Mouse (Mus musculus) right cerebral cortex, adult 18-20 months (tissue): ENCODE data around the gene Mta2.
A peak's percentile ranks its signal among the peaks of the same experiment; 100 is the strongest.
"Not testable (repeated sequence)": the region's sequence is repeated elsewhere in the genome, so short reads cannot be mapped to it uniquely, and the experiment has no call there.

Experiments used
- DNase-seq: peaks from one replicate; pipeline ENCODE4 v3.0.0; 2022; ENCODE audit warnings: mixed read lengths

Gene Mta2

GRCm38 (mm10) chr19:8941515-8942217 is at the start of gene Mta2:
Gene Mta2, plus strand, starts transcription at chr19:8941875.
- DNase-seq: peak; percentile 94

- peak; percentile 86 for DNase-seq
These were observed 48.6 kb upstream of the Mta2 start, which contains the start of gene Ints5 for GRCm38 (mm10) chr19:8892829-8893766. Gene Ints5, plus strand, starts transcription at chr19:8893005.

GRCm38 (mm10) chr19:8895397-8895960 is 46.2 kb upstream of the Mta2 start:
- DNase-seq: no peak

- not testable (repeated sequence) for DNase-seq
These were observed 45.4 kb upstream of the Mta2 start for GRCm38 (mm10) chr19:8896231-8896630.

DNA sequence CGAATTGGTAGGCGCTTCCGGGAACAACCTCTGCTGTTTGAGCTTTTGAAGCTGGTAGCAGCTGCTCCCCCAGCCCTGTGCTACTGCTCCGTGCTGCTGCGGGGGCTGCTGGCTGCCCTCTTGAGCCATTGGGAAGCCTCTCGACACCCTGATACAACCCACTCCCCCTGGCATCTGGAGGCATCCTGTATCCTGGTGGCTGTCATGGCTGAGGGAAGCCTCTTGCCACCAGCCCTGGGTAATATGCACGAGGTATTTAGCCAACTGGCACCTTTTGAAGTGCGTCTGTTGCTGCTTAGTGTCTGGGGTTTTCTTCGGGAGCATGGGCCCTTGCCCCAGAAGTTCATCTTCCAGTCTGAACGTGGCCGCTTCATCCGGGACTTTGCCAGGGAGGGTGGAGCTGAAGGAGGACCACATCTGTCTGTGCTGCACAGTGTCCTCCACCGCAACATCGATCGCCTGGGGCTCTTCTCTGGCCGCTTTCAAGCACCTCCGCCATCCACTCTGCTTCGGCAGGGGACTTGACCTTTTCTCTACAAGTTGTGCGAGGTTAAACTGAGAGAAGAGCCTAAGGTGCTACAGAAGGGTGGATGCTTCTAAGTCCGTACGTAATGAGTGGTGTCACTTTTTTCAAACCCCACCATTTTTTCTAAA is 44.3 kb upstream of the Mta2 start:
- DNase-seq: peak; percentile 30

- DNase-seq: peak; percentile 98
These were observed 43.7 kb upstream of the Mta2 start, which contains the start of gene Ganab for GRCm38 (mm10) chr19:8897865-8898495. Gene Ganab, plus strand, starts transcription at chr19:8898071.

DNA sequence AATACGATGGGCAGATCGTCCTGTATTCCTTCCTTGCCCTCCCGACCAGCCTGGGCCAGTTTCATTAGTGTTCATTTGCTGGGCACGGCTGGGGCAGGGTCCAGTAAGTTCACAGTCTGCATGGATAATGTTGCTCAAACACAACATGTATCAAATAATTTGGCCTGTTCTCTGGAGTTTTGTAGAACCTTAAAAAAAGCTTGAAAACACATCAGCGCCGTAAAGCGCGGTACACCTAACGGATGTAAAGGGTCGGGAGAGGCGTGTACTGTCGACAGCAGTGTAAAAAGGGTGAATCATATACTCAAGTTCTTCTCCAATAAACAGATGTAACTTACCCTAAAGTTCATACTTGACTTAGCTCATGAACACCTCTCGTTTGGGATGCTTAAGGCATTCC is 43.1 kb upstream of the Mta2 start:
- no peak for DNase-seq

GRCm38 (mm10) chr19:8899079-8899478 is 42.6 kb upstream of the Mta2 start:
- DNase-seq: no peak

DNA sequence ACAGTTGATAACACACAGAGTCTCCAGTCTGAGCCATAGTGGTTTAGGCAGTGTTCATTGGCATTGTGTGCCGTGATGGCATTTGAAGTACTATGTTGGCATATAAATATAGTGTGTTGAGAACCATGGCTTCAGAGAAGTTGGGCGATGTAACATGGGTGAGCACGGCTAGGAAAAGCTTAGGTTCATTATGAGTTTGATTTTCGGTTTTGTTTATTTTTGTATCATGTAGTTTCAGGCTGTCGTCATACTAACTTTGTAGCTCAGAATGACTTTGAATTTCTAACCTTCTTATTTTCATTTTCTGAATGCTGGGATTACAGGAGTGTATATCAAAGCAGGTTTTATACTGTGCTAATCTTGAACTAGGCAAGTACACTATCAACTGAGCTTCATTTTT is 38.3 kb upstream of the Mta2 start:
- DNase-seq: no peak

GRCm38 (mm10) chr19:8908531-8908930 is 33.1 kb upstream of the Mta2 start:
- DNase-seq: no peak

GRCm38 (mm10) chr19:8911810-8912209 is 29.9 kb upstream of the Mta2 start:
- peak; percentile 60 for DNase-seq

- DNase-seq: peak; percentile 57
These were observed 27.5 kb upstream of the Mta2 start for GRCm38 (mm10) chr19:8914212-8914611.

GRCm38 (mm10) chr19:8919000-8919399 is 22.7 kb upstream of the Mta2 start:
- no peak for DNase-seq

DNA sequence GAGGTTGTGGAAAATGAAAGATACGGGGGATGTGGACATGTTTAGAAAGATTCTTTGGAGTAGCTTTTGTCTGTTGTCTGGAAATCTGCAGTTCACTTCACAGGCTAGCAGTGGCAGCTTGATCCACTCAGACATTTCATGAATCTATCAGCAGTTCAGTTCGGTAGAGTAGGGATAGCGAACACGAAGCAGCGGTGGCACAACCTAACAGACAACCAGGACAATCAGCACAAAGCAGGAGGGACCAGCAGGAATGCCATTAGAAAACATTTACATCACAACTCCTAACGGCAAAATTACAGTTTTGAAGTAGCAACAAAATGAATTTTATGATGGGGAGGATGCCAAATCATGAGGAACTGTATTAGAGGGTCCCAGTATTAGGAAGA is 22.0 kb upstream of the Mta2 start:
- no peak for DNase-seq

DNA sequence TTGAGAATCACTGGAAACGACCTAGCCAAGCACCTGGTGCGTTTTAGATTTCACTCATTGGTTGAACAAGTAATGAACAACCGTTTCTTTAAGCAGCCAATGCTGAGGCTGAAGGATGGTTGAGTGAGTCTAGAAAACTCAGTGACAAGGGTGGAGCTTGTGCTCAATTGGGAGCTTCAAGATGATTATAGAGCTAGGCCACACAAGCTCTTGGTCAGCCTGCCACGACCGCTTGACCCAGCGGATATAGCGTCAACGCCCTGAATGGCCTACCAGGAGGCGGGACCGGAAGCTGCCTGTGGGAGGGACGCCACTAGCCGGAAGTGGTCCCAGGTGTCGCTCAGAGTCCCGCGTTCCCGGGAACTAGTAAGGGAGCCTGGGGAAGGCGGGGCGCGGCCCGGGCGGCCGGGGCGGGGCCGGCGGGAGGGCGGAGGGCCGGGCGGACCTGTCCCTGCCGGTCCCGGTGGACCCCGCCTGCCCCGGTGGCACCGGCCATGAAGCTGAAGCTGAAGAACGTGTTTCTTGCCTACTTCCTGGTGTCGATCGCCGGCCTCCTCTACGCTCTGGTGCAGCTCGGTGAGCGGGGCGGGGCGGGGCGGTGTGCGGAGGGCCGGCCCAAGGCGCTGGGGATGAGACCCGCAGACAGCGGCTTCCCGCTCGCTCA is 21.5 kb upstream of the Mta2 start, which contains the start of gene B3gat3:
TSS of gene B3gat3 (plus strand) at position 302 of the 664 bp plus-strand sequence.
- DNase-seq: peak; percentile 96

DNA sequence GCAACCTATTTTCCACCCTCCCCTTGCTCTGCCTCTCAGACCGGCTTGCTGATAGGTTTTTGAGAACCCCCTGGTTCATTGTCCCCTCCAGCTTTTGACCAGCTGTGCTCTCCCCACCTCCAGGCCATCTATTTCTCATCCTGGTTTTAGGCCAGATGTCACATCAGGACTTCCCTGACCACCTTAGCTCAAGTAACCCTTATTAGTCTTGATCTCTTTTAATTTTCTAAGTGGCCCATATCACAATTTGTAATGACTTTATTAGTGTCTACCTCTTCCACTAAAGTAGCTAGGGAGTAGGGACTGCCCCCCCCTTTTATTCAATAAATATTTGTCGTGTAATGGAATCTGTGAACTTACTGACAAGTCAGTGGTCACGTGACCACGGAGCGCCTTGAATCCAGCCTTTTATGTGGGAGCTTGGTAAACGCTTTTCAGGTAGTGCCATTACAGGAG is 20.8 kb upstream of the Mta2 start:
- DNase-seq: no peak

GRCm38 (mm10) chr19:8921741-8922140 is 19.9 kb upstream of the Mta2 start:
- DNase-seq: no peak

DNA sequence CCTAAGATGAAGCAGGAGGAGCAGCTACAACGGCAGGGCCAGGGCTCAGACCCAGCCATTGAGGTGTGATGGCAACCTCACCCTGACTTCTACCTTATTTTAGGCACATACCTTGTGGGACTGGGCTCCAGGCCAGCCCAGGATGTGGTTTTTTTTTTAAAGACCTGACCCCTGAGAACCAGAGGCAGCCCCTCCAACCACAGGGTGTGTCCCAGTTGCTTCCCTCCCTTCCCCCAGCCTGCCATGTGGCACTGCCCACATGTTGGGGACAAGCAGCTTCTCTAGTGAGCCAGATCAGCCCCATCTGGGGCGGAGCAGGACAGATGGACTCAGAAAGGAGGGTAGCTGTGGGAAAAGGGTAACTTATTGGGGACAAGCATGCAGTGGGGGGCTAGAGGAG is 14.9 kb upstream of the Mta2 start:
- peak; percentile 25 for DNase-seq

- DNase-seq: no peak
These were observed 13.7 kb upstream of the Mta2 start for GRCm38 (mm10) chr19:8927891-8928525.

DNA sequence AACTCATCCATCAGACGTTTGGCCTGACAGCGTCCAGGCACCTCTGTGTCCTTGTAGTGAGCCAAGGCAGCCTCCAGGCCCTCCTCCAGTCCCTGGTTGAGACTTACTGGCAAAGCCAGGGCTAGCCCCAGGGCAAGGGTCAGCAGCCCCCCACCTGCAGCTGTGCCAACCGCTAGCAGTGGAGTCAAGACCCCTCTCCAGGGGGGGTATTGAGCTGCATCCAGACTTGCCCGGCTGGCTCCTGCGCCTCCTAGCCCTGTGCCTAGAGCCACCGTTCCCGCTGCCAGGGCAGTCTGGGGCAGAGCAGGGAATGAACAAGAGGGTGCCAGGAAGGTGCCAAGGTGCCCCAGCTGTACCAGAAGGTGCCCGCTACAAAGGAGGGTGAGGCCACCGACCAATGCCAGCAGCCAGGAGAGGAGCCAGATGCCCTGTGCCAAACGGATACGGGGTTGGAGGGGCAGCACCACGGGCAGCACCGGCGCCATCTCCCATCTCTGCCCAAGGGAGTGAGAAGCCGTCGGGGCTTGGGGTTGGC is 12.9 kb upstream of the Mta2 start:
- no peak for DNase-seq
